Mouse (Mus musculus) liver, embryonic 16.5 days (tissue): ENCODE results near the gene Gimap5. TPM values are rescaled to one million over a fixed set of nuclear protein-coding genes. Genes with fewer than 3 reads are reported as not detected.

Experiments
- ATAC-seq: fragments of 200-750 bp; cut with Nextera tagmentation; 2 replicates; pipeline ENCODE4 v1.8.0; 2017; ENCODE audit warnings: low read depth, mild to moderate bottlenecking, moderate number of reproducible peaks, moderate library complexity
- H3K27ac ChIP-seq: fragments of 300-500 bp; sonication (generic); 2 replicates; pipeline ENCODE4 v1.5.1; 2014; ENCODE audit warnings: mild to moderate bottlenecking, low read length
- H3K27me3 ChIP-seq: fragments of 300-500 bp; sonication (generic); 2 replicates; pipeline ENCODE4 v1.6.1; 2014; ENCODE audit warnings: low read depth, low read length, mixed read lengths; ENCODE audit not compliant: control insufficient read depth, insufficient read depth
- H3K36me3 ChIP-seq: fragments of 300-500 bp; sonication (generic); 2 replicates; pipeline ENCODE4 v1.6.1; 2014; ENCODE audit warnings: mild to moderate bottlenecking; ENCODE audit not compliant: control insufficient read depth, insufficient read depth
- H3K4me1 ChIP-seq: fragments of 300-500 bp; sonication (generic); 2 replicates; pipeline ENCODE4 v1.6.1; 2014; ENCODE audit warnings: low read depth, low read length, mixed read lengths; ENCODE audit not compliant: control insufficient read depth
- H3K4me2 ChIP-seq: fragments of 300-500 bp; sonication (generic); 2 replicates; pipeline ENCODE4 v1.6.1; 2014; ENCODE audit warnings: low read depth, low read length, mixed read lengths
- H3K4me3 ChIP-seq: fragments of 300-500 bp; sonication (generic); 2 replicates; pipeline ENCODE4 v1.5.1; 2014; ENCODE audit warnings: low read depth, mild to moderate bottlenecking, low read length
- H3K9ac ChIP-seq: fragments of 300-500 bp; sonication (generic); 2 replicates; pipeline ENCODE4 v1.6.1; 2014; ENCODE audit warnings: low read depth, low read length
- H3K9me3 ChIP-seq: fragments of 300-500 bp; sonication (generic); replicated peaks from 2 replicates; pipeline ENCODE4 v1.6.1; 2016; ENCODE audit warnings: low read length; ENCODE audit not compliant: control insufficient read depth
- WGBS: fragments of 180-500 bp; shearing (Covaris S2); extraction: QIAGEN DNeasy Blood & Tissue Kit; methylation state at CpG from one replicate; pipeline ENCODE4 v1.1.7; 2014; ENCODE audit not compliant: insufficient replicate concordance; 5-methylcytosine and 5-hydroxymethylcytosine counted together
- polyA plus RNA-seq: library from polyadenylated mRNA; unstranded; fragments of >200 nt; fragmentation: Nextera tagmentation; extraction: Ambion mirVana; gene quantifications from 2 replicates; pipeline ENCODE4 v1.2.1, GENCODE M21; 2015

Gene Gimap5
- polyA plus RNA-seq, 1 experiment from 2014 or later: 2.5 TPM

DNA sequence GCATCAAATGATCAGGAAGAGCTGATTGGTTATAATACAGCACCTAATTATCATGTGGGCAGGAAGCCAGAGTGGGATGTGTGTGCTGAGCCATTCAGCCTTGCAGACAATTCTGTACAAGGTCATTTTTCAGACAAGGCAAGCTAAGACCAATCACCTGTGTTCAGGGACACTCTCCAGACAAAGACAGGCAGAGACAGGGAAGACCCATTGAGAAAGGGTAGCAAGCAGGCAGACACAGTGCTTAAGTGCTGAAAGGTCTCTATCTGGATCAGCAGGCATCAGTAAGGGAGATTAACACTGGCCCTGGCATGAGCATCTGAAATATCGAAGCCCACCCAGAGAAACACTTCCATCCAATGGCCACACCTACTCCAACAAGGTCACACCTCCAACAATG is 38.4 kb downstream of the Gimap5 start:
- H3K4me3 ChIP-seq: no peak overlapping the region
- WGBS: 71% methylated on average over 1 of the region's 1 CpGs
- H3K9ac ChIP-seq: no peak overlapping the region
- no peak for ATAC-seq
- H3K27ac ChIP-seq: no peak overlapping the region
- H3K36me3 ChIP-seq: no peaks in the 10 kb centered on the region
- no peaks in the 10 kb centered on the region for H3K27me3 ChIP-seq
- no peaks in the 10 kb centered on the region for H3K4me1 ChIP-seq
- no peaks in the 10 kb centered on the region for H3K9me3 ChIP-seq
- no peak overlapping the region for H3K4me2 ChIP-seq

DNA sequence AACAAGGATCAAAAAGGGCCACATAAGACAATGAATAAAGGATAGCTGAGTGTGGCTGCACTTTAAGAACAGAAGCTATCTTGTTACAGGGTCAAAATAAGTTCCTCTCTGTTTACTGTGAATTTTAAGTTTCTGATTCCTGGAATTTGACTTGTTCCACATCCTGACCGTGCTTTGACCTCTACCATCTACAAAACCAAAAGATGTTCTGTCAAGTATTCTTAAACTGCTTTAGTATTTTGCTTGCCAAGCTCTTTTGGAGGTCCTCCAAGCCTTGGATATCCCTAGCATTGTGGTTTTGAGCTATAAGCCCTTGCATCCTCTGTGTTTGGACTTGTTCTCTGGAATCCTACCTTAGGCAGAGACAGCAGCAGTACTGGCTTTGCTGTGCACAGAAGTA is 39.2 kb downstream of the Gimap5 start:
- ATAC-seq: no peak
- H3K4me2 ChIP-seq: no peak overlapping the region
- no peaks in the 10 kb centered on the region for H3K9me3 ChIP-seq
- H3K36me3 ChIP-seq: no peaks in the 10 kb centered on the region
- no peak overlapping the region for H3K4me3 ChIP-seq
- no peaks in the 10 kb centered on the region for H3K4me1 ChIP-seq
- H3K27ac ChIP-seq: no peak overlapping the region
- no peaks in the 10 kb centered on the region for H3K27me3 ChIP-seq
- H3K9ac ChIP-seq: no peak overlapping the region
- 33% methylated on average over 1 of the region's 1 CpGs for WGBS

DNA sequence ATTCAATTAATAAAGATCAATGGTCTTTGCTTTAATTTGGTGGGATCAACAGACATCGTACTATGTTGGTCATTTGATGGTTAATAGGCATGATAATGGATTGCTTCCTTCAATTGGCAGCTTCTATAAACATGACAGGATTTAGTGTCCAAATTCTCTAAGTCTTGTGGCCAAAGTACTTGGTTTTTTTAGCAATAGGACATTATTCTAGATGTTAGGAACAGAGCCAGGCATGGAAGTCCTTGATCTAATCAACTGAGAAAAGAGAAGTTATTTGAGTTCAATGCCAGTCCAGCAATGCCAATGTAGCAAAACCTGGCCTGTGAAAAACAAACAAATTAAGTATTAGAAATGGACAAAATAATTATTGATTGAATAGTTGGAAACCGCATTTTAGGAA is 39.6 kb downstream of the Gimap5 start:
- Histone ChIP-seq H3K27ac (no peak overlapping the region), H3K36me3 (no peaks in the 10 kb centered on the region), H3K4me1 (no peaks in the 10 kb centered on the region), H3K4me2 (no peak overlapping the region), H3K9me3 (no peaks in the 10 kb centered on the region), H3K9ac (no peak overlapping the region), H3K4me3 (no peak overlapping the region), H3K27me3 (no peaks in the 10 kb centered on the region)
- no peak for ATAC-seq
- WGBS: 57% methylated on average over 2 of the region's 2 CpGs

DNA sequence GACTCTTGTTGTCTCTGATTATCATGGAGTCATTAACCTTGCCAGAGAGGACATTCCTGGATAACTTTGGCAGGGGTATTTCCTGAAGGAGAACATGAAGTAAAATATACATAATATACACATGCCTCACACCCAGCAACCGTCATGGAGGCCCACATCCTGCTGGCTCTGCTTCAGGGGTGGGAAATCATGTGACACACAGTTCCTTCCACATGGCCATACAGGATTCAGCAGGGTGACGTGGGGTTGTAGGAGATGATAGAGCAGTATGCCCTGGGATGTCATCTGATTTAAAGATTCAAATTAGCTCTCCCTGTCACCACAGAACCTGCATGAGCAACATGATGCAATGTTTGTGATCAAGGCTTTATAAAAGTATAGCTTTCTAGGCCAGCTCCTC is 41.9 kb downstream of the Gimap5 start:
- WGBS: 48% methylated on average over 2 of the region's 2 CpGs
- H3K27me3 ChIP-seq: no peaks in the 10 kb centered on the region
- ATAC-seq: no peak
- no peaks in the 10 kb centered on the region for H3K9me3 ChIP-seq
- no peaks in the 10 kb centered on the region for H3K36me3 ChIP-seq
- H3K4me1 ChIP-seq: no peaks in the 10 kb centered on the region
- no peak overlapping the region for H3K9ac ChIP-seq
- no peak overlapping the region for H3K4me3 ChIP-seq
- H3K4me2 ChIP-seq: no peak overlapping the region
- H3K27ac ChIP-seq: no peak overlapping the region

DNA sequence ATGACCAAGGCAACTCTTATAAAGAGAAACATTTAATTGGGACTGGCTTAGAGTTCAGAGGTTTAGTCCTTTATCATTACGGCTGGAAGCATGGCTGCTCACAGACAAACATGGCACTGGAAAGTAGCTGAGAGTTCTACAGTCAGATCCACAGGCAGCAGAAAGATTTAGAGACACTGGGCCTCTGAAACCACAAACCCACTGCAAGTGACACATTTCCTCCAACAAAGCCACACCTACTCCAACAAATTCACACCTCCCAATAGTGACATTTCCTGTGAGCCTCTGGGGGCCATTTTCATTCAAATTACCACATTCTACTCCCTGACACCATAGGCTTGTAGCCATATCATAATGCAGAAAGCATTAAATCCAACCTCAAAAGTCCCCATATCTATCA is 55.9 kb downstream of the Gimap5 start:
- no peak overlapping the region for H3K4me3 ChIP-seq
- no peaks in the 10 kb centered on the region for H3K4me1 ChIP-seq
- H3K4me2 ChIP-seq: no peak overlapping the region
- WGBS: 33% methylated on average over 1 of the region's 1 CpGs
- no peaks in the 10 kb centered on the region for H3K36me3 ChIP-seq
- H3K9me3 ChIP-seq: no peaks in the 10 kb centered on the region
- no peak for ATAC-seq
- no peaks in the 10 kb centered on the region for H3K27me3 ChIP-seq
- no peak overlapping the region for H3K9ac ChIP-seq
- H3K27ac ChIP-seq: no peak overlapping the region

DNA sequence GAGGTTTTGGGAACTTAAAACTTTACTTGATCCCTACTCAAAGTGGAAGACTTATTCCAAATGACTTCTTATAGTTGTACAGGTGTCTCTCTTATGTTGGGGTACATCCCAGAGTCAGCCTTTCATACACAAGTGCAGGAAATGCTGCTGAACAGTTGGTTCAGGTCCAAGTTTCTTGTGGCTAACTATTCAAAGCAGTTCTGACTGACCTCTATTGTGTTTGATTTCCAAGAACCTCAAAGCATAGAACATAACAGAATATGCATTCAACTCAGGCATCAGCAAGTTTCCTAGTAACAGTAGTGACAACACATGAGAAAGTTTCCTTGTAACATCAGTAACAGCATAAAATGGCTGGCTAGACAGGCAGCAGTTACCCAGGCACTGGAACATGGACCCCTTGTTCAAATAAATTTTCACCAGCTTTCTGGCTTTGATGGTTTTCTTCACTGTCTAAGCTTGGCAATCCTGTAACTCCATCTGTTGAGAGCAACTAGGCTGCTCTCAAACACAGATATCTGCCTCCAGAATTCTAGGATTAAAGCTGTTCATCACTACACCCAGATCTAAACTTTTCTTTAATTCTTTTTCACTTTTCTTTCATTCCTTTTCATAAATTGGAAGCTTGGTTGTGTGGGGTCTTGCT is 57.5 kb downstream of the Gimap5 start:
- Histone ChIP-seq H3K9me3 (no peaks in the 10 kb centered on the region), H3K27me3 (no peaks in the 10 kb centered on the region), H3K4me1 (no peaks in the 10 kb centered on the region), H3K9ac (no peak overlapping the region), H3K4me3 (no peak overlapping the region), H3K4me2 (no peak overlapping the region), H3K27ac (no peak overlapping the region), H3K36me3 (no peaks in the 10 kb centered on the region)
- no peak for ATAC-seq

Other genes starting within 250 kb of the Gimap5 start
- 0.84 and 1.0 TPM in 2 replicates for gene Atp6v0e2, start 208.6 kb upstream of the Gimap5 start, polyA plus RNA-seq
- gene Lrrc61, start 191.4 kb upstream of the Gimap5 start, polyA plus RNA-seq: 1.8 and 2.1 TPM in 2 replicates
- 53.4 and 57.0 TPM in 2 replicates for gene Rarres2, start 173.4 kb upstream of the Gimap5 start, polyA plus RNA-seq
- gene Gm45021, start 156.6 kb upstream of the Gimap5 start, polyA plus RNA-seq: not detected in 2 replicates
- gene Repin1, start 152.3 kb upstream of the Gimap5 start, polyA plus RNA-seq: 11.7 and 14.0 TPM in 2 replicates
- not detected in 2 replicates for gene Gm44965, start 152.3 kb upstream of the Gimap5 start, polyA plus RNA-seq
- gene Zfp775, start 144.1 kb upstream of the Gimap5 start, polyA plus RNA-seq: 2.2 and 2.3 TPM in 2 replicates
- 0.13 and 0.19 TPM in 2 replicates for gene AI854703, start 119.4 kb upstream of the Gimap5 start, polyA plus RNA-seq
- gene Gimap8, start 99.0 kb upstream of the Gimap5 start, polyA plus RNA-seq: 1.0 and 1.1 TPM in 2 replicates
- 7.2 and 9.8 TPM in 2 replicates for gene Gimap9, start 70.1 kb upstream of the Gimap5 start, polyA plus RNA-seq
- gene Gimap4, start 61.6 kb upstream of the Gimap5 start, polyA plus RNA-seq: 11.0 and 11.4 TPM in 2 replicates
- 8.9 and 9.9 TPM in 2 replicates for gene Gimap6, start 38.0 kb upstream of the Gimap5 start, polyA plus RNA-seq
- gene Gm28053, start 27.6 kb upstream of the Gimap5 start, polyA plus RNA-seq: 0.40 TPM in 1 of 2 replicates, not detected in the other
- gene Gimap7, start 27.6 kb upstream of the Gimap5 start, polyA plus RNA-seq: 0.13 and 0.16 TPM in 2 replicates
- 5.7 and 5.9 TPM in 2 replicates for gene Gimap1, start 7.1 kb upstream of the Gimap5 start, polyA plus RNA-seq
- 0.20 and 0.37 TPM in 2 replicates for gene Gimap3, start 24.7 kb downstream of the Gimap5 start, polyA plus RNA-seq
- 138 and 147 TPM in 2 replicates for gene Tmem176a, start 94.7 kb downstream of the Gimap5 start, polyA plus RNA-seq
- 207 and 215 TPM in 2 replicates for gene Tmem176b, start 95.3 kb downstream of the Gimap5 start, polyA plus RNA-seq
- gene Aoc1, start 126.7 kb downstream of the Gimap5 start, polyA plus RNA-seq: 0.20 TPM in 1 of 2 replicates, not detected in the other
- not detected in 2 replicates for gene 1600015I10Rik, start 183.7 kb downstream of the Gimap5 start, polyA plus RNA-seq
- gene Doxl2, start 228.8 kb downstream of the Gimap5 start, polyA plus RNA-seq: not detected in 2 replicates
- gene Svs1, start 240.7 kb downstream of the Gimap5 start, polyA plus RNA-seq: not detected in 2 replicates